Mouse (Mus musculus) cortical plate, adult 2 months (tissue): ENCODE data around the gene Zcchc3.

Experiments used
- CTCF ChIP-seq: fragments of 200-500 bp; IDR thresholded peaks from 2 replicates; pipeline ENCODE4 v1.5.1; 2011; ENCODE audit warnings: mild to moderate bottlenecking, control low read depth, low read length; ENCODE audit not compliant: insufficient read depth; ENCODE audit errors: extremely low read depth
- POLR2A ChIP-seq: fragments of 200-500 bp; IDR thresholded peaks from 2 replicates; pipeline ENCODE4 v1.6.1; 2011; ENCODE audit warnings: mild to moderate bottlenecking, low read length, control low read depth; ENCODE audit not compliant: insufficient read depth; ENCODE audit errors: extremely low read depth

GRCm38 (mm10) chr2:152363245-152364147 lies 51.3 kb downstream of the Zcchc3 start:
- TF ChIP-seq POLR2A (no peak), CTCF (peak; percentile 74)
